Mouse (Mus musculus) mesoderm, embryonic 11.5 days (tissue): Measurements from ENCODE around the gene Slc34a3.
"Not testable (repeated sequence)": the region's sequence is repeated elsewhere in the genome, so short reads cannot be mapped to it uniquely, and the experiment has no call there.

ENCODE experiments used
- DNase-seq: peaks from one replicate; pipeline ENCODE4 v3.0.0-alpha.2; 2012; ENCODE audit warnings: low read depth, low spot score

Gene Slc34a3

DNA sequence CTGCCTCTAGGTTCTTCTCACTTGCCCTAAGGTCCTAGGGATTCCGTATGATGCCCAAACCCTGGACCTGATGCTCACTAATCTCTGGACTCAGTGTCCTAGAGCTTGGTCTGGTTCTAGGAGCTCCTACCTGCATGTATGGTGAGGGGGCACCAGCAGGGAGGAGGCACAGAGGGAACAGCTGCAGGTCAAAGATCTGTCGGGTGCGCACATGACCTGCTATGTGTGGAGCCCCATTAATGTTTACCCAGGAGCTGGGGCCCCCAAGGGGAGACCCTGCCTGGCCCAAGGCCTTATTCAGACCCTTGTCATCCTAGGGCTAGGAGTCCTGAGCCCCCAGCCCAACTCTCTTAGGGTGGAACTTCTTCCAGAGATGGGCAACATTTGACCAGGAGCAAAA lies at the start of gene Slc34a3:
Gene Slc34a3, minus strand, starts transcription at position 315 of the 400 bp plus-strand sequence.
- no peak for DNase-seq

DNA sequence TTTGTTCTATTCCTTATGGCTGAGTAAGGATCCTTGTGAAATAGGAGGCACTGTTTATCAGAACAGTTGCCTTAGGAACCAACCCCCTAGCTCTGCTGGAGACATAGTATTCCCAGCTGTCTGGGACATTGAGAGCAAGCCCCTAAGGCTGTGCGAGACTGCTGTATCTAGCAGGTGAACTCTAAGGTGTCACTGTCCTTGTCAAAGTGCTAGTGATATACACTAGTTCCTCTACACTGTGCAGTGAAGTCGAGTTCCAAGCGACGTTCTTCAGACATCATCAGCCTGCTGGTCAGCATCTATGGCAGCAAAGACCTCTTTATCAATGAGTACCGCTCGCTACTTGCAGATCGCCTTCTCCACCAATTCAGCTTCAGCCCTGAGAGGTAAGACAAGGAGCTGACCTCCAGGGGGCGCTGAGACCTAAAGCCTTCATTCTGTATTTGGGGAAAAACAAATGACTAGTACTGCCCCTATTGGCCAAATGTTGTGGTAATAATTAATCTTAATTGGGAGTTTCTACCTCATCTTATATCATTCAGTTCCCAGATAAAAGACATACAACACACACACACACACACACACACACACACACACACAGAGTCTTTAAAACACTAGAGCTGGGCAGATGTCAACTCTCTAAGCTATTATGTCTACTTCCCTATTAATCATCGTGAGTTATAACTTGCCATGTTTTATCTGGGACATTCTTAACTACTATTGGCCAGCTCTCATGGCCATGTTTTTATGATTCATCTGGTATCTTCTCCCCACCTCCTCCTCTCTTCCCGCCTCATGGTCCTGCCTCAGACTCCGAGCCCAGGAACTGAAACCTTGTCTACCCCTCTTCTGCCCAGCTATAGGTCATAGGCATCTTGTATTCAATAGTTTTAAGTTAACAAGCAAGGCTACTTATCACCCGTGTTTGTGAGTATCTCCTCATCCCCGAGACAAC lies 45.0 kb upstream of the Slc34a3 start:
- peak; percentile 82 for DNase-seq

DNA sequence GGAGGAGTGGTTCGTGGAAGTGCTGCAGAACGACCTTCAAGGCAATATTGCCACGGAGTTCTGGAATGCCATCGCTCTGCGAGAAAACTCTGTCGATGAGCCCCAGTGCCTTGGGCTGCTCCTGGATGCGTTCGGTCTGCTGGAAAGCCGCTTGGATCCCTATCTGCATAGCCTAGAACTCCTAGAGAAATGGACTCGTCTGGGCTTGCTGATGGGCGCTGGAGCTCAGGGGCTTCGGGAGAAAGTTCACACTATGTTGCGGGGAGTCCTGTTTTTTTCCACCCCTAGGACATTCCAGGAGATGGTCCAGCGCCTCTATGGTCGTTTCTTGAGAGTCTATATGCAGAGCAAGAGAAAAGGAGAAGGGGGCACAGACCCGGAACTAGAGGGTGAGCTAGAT lies 38.8 kb upstream of the Slc34a3 start:
- DNase-seq = no peak

DNA sequence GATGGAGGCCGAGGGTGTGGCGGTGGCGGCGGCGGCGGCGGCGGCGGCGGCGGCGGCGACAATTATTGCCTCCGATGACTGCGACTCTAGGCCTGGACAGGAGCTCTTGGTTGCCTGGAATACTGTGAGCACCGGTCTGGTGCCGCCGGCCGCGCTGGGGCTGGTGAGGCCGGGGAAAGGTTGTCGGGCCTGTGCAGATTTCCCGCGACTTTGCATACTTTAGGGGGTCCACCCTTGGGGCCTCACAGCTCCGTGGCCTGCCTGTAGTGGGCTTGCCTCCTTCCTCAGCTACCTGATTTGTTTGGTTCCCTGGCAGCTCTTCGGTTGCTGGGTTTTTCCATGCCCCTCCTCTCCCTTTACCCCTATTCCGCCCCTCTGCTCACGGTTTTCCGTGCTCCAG lies 38.4 kb upstream of the Slc34a3 start:
- no peak for DNase-seq

DNA sequence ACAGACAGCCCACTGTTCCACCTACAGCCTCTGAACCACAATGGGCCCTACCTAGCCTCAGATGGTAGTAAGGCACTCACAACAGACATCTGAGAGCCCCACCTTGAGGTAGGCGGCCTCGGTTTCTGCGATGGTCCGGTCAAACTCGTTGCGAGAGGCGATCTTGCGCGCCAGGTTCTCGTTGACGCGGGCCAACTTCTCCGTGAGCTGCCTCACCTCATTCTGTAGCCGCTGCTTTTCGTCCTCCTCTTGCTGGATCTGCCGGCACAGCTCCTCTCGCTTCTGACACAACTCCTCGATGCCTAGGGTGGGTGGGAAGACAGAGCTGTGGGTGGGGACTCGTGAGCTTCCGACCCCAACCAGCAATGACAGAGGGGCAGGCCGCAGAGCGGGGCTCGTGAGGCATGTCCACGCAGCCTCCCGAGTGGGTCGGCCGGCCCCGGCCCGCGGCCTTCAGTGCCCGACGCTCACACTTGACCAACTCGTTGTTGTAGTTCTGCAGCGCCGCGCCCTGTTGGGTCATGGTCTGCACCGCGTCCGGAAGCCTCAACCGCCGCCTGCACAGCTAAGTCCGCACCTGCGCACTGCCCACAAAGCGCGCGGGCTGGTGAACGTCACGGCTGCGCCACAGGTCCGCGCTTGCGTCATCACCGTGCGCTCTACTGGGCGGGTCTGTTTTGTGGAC lies 37.8 kb upstream of the Slc34a3 start, which contains the start of the genes Ssna1 and Anapc2:
Gene Ssna1, minus strand, starts transcription at position 612 of the 685 bp plus-strand sequence.
Gene Anapc2, plus strand, starts transcription at position 652 of the 685 bp plus-strand sequence.
- peak; percentile 98 for DNase-seq

DNA sequence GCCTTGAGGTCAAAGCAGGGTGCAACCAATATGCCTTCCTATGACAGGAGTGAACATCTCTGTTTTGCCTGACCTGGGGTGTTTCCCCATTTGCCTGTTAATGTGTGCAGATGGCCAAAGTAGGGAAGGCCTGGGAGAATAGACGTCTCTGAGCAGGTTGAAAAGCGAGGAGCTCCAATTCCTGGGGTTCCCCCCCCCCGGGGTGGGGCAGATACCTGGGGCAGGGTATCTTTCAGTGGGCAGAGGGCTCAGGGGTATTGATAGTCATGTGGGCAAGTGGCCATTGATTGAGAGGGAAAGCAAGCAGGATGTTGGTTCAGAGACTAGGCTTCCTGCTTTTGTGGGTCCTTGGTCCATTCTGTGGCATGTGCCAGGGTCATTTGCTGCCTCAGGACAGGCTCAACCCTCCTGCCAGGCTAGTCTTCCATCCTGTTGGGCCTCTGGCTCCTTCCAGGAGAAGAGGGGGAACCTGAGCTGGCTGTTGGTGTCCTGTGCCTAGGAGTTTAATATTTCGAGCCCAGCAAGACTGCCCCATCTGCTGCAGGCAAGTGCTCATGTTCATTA lies 33.7 kb upstream of the Slc34a3 start:
- DNase-seq = no peak

DNA sequence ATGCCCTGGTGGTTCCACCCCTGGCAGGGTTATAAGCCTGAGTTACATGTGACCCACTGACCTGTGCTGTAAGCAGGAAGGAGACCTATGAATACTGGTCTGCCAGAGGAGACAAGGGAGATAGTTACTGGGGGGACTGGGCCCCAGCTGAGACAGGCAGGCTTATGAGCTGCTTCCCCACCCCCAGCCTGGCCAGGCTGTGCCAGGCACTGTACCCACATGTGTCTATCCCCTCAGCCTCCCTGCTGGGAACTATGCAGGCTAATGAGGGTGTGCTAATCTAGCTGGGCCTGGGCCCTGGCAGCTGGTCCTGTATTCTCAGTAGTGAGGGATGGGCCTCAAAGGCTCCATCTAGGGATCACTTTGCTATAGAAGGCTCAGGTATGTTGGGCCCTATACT lies 33.1 kb upstream of the Slc34a3 start:
- no peak for DNase-seq

DNA sequence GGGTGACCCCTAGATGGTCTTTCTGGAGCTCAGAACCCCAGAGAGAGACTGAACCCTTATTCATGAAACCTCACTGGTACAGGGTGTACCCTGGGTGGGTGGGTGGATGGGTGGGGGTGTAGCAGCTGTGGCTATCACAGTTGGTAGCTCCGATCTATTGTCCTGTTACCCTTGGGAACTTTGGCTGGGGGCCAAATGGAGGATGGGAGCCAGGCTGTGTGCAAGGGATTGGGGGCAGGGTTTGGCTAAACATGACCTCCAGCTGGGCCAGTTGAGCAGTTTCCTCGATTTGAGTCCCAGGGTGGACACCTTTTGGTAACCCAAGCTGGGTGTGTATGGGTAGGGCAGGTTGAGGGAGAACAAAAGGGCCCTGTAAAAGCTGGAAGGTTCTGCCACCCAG lies 32.6 kb upstream of the Slc34a3 start:
- no peak for DNase-seq

DNA sequence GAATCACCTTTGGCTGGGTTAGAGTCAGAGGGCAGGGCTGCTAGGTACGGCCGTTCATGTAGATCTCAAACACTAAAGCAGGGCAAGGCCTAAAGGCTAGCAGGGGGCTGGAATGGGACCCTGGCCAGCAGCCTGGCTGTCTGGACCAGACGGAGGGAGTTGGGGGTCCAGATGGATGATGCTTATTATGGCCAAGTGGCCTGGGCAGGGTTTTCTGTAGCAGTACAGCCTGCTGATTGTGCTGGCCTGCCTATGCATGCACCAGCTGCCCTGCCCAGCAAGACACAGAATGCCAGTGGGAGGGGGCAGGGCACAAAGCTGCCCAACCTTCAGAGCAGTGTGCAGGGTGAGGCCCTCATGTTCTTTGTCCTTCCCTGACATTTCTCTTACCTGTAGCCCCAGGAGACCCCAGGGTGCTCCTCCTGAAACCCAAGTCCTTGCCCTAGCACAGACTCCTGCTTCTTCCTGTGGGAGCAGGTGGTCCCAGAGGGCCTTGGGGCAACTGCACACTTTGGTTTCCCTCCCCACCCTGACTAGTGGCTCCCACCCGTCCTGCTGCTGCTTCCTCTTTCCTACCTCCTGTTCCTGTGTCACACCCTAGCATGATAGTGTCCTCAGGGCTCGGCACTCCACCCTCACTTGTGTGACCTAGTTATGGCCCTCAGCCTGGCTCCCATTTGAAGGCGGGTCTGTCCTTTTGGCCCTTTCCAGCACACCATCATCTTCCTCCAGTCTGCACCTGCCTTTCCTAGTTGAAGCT lies 31.9 kb upstream of the Slc34a3 start:
- no peak for DNase-seq

DNA sequence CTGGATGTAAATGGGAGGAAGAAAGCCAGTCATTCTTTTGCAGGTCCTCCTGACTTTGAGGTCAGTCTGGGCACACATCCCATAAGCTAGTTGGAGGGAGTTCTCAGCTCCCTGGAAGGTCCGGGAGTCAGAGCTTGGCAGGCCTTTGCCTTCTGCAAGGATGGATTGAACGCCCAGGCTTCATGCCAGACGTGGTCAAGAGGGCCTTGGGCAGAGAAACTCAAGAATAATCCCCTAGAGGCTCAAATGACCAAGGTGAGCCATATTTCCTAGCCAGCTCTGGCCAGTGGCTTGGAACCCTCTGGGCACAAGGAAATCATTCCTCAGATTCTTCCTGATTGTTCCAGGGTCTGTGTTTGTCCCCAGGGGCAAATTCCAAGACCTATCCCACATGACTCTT lies 30.7 kb upstream of the Slc34a3 start:
- DNase-seq = no peak

DNA sequence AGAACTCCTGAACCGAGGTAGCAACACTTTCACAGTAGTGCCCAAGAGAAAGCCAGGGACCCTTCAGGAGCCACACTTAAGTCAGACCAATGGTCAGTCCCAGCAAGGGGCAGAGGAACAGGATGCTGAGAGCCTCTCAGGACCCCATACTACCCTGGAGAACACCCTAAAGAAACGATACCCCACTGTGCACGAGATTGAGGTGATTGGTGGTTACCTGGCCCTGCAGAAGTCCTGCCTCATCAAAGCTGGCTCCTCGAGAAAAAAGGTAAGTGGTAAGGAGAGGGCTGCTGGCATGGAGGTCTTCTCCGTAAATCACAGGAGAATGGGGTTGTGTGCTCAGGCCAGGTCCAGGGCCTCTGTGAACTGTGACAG lies 30.1 kb upstream of the Slc34a3 start:
- DNase-seq = no peak

DNA sequence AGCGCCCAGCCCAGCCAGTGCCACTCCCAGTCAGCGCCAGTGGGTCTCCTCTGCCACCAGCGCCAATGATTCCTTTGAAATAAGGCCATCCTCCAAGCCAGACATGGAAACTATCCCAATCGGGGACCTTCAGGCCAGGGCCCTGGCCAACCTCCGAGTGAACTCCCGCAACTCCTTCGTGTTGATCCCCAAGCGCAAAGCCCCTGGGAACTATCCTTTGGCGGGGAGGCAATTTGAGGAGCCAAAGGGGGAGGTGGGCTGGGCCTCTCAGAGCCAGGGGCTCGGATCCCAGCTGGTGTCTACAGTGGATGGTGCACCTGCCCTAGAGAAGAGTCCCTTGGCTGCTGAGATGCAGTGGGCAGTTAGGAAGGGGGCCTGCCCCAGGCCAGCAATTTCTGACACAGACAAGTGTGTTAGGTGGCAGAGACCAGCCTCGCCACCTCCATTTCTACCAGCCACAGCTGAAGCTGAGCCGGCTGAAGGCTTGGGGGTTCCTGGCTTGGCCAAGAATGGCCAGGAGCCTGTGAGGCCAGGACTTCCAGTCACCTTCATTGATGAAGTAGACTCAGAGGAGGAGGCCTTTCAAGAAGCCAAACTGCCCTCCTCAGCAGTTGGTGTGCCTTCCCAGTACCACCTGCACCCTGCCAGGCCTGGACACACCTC lies 29.6 kb upstream of the Slc34a3 start:
- no peak for DNase-seq

DNA sequence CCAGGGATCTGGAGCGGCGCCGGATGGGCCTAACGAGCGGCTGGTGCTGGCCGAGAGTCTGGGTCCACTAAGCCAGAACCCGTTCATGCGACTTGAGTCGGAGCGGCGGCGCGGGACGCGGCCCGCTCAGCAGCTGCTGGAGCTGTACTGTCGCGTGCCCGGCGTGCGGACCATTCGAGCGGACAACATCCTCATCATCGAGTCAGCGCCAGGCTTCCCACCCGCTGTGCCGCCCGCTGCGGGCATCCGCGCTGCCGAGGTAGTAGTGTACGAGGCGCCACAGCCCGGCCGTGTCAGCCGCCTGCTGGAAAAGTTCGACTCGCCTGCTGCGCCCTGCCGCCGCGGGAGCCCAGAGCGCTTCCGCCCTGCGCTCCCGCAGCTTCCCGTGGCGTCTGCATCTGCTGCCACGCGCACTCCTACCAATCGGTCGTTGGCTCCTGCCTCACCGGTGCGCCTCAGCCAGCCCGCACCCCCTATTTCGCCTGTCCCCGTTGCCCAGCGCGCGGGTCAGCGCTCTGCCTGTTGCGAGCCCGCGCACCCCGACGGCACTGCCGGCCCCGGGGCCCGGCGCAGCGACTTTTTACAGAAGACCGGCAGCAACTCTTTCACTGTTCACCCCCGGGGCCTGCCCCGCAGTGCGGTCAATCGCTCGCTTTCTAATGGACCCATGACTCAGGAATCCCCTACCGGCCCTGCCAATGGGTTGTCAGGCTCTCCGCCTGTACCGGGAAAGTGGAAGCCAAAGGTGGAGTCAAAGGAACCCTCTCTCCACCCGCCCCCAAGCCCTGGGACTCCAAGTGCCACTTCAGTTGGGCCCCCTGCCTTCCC lies 28.8 kb upstream of the Slc34a3 start:
- peak; percentile 48 for DNase-seq

DNA sequence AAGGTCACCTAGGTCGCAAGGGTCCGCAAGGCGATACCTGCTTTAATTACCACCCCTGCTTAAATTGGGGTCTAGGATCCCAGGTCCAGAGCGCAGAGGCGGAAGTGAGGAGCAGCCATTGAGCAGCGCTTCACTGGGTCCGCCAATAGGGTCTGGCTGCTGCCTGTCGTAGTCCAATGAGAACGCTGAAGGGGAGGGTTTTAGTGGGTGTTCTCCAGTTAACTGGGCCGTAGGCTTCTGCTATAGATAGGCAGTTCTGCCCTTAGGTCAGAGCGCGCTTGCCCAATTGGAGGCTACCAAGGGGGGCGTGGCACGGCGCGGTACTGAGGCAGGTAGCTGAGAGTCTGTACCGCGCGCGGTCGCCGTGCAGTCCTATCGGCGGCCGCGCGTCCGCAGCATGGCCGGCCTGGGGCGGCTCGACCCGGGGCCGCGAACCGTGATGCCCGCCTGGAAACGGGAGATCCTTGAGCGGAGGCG lies 28.2 kb upstream of the Slc34a3 start, which contains the start of gene Tprn:
Gene Tprn, plus strand, starts transcription at position 328 of the 477 bp plus-strand sequence.
- DNase-seq = peak; percentile 96

DNA sequence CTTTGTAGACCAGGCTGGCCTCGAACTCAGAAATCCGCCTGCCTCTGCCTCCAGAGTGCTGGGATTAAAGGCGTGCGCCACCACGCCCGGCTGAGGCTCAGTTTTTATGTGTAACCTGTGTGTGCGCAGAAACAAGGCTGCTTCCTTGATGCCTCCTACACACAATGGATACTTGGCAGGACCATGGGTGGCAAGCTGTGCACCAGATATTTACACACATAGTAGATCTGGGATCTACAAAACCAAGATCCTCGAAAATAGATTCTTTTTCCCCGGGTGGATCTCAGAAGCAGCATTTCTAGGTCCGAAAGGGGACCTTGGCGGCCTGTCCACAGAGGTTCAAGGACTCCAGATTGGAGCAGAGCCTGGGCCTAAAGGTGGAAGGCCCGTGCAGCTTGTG lies 27.7 kb upstream of the Slc34a3 start:
- no peak for DNase-seq

DNA sequence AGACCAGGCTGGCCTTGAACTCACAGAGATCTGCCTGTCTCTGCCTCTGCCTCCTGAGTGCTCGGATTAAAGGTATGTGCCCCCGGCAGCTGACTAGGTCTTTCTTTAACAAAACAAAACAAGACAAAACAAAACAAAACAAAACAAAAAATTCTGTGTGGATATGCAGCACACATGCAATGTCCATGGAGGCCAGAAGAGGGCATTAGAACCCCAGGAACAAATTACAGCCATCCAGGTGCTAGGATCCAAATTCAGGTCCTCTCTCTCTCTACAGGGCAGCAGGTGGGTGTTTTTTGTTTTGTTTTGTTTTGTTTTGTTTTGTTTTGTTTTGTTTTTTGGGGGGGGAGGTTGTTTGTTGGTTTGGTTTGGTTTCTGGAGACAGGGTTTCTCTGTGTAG lies 24.7 kb upstream of the Slc34a3 start:
- no peak for DNase-seq

DNA sequence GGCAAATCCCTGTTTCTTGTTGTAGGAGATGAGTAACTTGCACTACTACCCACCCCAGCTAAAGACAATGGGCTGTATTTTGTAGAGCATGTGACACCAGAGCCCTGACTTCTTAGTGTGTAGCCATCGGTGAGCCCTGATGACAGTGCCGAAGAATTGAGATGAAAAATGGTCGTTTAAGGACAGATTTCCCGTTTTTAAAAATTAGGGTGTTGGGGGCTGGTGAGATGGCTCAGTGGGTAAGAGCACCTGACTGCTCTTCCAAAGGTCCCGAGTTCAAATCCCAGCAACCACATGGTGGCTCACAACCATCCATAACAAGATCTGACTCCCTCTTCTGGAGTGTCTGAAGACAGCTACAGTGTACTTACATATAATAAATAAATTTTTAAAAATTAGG lies 23.1 kb upstream of the Slc34a3 start:
- DNase-seq = not testable (repeated sequence)

DNA sequence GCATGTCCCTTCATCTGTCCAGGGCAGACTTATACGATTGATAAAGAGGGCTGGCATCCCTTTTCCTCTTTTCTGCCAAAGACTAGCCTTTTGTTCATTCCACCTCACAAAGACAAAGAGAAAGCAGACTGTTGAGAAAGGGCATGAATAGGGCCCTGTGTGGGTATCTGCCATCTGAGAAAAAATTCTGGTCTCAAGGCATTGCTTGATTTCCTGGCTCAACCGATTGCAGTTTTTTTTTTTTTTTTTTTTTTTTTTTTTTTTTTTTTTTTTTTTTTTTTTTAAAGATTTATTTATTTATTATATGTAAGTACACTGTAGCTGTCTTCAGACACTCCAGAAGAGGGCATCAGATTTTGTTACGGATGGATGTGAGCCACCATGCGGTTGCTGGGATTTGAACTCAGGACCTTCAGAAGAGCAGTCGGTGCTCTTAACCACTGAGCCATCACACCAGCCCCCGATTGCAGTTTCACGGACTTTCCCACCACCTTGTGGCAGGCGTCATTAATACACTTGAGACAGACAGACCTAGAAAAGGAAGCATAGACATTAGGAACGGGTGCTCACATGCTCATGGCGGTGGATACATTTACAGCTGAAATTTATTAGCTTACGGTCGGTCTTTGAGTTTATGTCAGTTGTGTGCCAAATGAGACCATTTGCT lies 22.4 kb upstream of the Slc34a3 start:
- DNase-seq = peak; percentile 52

DNA sequence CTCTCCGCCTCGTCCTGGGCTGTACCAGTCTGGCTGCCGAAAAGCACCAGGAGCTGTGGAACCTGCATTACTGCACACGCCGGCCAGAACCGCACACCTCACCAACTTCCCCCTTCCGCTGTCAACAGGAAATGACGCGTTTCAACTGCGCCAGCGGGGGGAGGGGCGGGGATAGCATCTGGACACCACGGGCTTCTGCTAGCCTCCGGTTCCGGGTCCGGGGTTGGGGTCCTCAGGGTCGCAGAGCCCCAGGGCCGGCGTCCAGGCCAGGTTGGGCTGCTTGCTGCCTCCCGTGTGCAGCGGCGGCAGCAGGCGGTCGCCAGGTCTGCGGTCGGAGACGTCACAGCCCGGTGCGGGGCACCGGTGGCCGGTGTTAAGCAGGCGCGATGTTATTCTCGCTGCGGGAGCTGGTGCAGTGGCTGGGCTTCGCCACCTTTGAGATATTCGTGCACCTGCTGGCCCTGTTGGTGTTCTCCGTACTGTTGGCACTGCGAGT lies 21.2 kb upstream of the Slc34a3 start, which contains the start of gene Tmem203:
Gene Tmem203, plus strand, starts transcription at position 156 of the 496 bp plus-strand sequence.
- peak; percentile 93 for DNase-seq
